Mouse (Mus musculus) spleen, adult 2 months (tissue): ENCODE data around the gene Fuca1.

Source experiments
- CTCF ChIP-seq: fragments of 200-500 bp; IDR thresholded peaks from 2 replicates; pipeline ENCODE4 v1.5.1; 2011; ENCODE audit warnings: mild to moderate bottlenecking, inconsistent platforms; ENCODE audit not compliant: insufficient read depth, insufficient read length, insufficient replicate concordance; ENCODE audit errors: extremely low read depth
- POLR2A ChIP-seq: fragments of 200-500 bp; IDR thresholded peaks from 2 replicates; pipeline ENCODE4 v1.6.1; 2011; ENCODE audit warnings: low read depth, low read length, inconsistent platforms

DNA sequence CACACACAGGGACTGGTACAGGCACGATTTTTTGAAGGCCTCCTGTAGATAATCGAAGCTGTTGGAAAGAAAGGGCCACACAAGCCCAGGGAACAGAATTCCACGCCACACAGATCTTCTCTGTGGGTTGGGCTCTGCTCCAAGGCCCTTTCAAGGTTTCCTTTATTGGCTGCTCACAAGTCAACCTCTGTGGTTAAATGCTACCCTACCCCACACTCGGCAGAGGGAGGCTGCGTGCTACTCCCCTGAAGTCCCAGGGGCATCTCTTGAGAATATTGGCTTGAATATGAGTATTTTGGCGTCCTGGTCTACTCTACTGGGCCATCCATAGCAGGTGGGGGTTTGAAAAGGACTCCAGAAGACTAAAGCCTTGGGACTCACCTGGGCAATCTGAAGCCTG is 24.4 kb upstream of the Fuca1 start:
- peak; percentile 22; the same call in 1 of the 2 replicates for TF ChIP-seq POLR2A
- TF ChIP-seq CTCF: no peak
